Mouse (Mus musculus): ENCODE measurements around the gene Epha3. TPM values are rescaled to one million over a fixed set of nuclear protein-coding genes. Genes with fewer than 3 reads are reported as not detected.

Epha3 gene
- polyA plus RNA-seq, 1 experiment from 2014 or later = 14.0 TPM

GRCm38 (mm10) chr16:63817606-63818005 lies 46.4 kb downstream of the Epha3 start:
- whole genome bisulfite sequencing = 32% methylated on average over 6 of the region's 6 CpGs
- ATAC-seq = peak; percentile 66
- H3K4me2 ChIP-seq (replicated peaks; ENCODE audit: low read depth, low read length) = no peak overlapping the region

GRCm38 (mm10) chr16:63816672-63817071 lies 47.3 kb downstream of the Epha3 start:
- no peak for TF ChIP-seq EP300 (IDR thresholded peaks at IDR 0.05)
- TF ChIP-seq CTCF (IDR thresholded peaks at IDR 0.05) = no peak
- ATAC-seq (no peak), DNase-seq (ENCODE audit: low spot score) (no peak)
- H3K4me2 ChIP-seq (replicated peaks; ENCODE audit: low read depth, low read length) = no peak overlapping the region
- no peaks in the 10 kb centered on the region for H3K4me1 ChIP-seq (ENCODE audit: insufficient read depth, low read depth, low read length)
- no peaks in the 10 kb centered on the region for H3K9me3 ChIP-seq (ENCODE audit: low read length)
- WGBS = 29% methylated on average over 1 of the region's 1 CpGs
- H3K27ac ChIP-seq (ENCODE audit: low read length) = no peak overlapping the region
- no peak overlapping the region for H3K9ac ChIP-seq (replicated peaks; ENCODE audit: low read depth)
- H3K27me3 ChIP-seq (replicated peaks; ENCODE audit: insufficient read depth, low read length) = no peaks in the 10 kb centered on the region
- no peak overlapping the region for H3K4me3 ChIP-seq (ENCODE audit: low read depth, low read length)
- no peaks in the 10 kb centered on the region for H3K36me3 ChIP-seq (ENCODE audit: insufficient read depth, low read length)

More at GRCm38 (mm10) chr16:63817606-63818005, 46.4 kb downstream of the Epha3 start:
- Histone ChIP-seq H3K4me3 (ENCODE audit: low read depth, low read length) (no peak overlapping the region), H3K27ac (ENCODE audit: low read length) (no peak overlapping the region), H3K9ac (replicated peaks; ENCODE audit: low read depth) (no peak overlapping the region), H3K36me3 (ENCODE audit: insufficient read depth, low read length) (no peaks in the 10 kb centered on the region), H3K9me3 (ENCODE audit: low read length) (no peaks in the 10 kb centered on the region), H3K27me3 (replicated peaks; ENCODE audit: insufficient read depth, low read length) (no peaks in the 10 kb centered on the region), H3K4me1 (ENCODE audit: insufficient read depth, low read depth, low read length) (no peaks in the 10 kb centered on the region)
- DNase-seq (ENCODE audit: low spot score) = peak; percentile 68
- TF ChIP-seq EP300 (IDR thresholded peaks at IDR 0.05) (no peak), CTCF (IDR thresholded peaks at IDR 0.05) (no peak)

GRCm38 (mm10) chr16:63809871-63810270 lies 54.1 kb downstream of the Epha3 start:
- no peak overlapping the region for H3K9ac ChIP-seq (replicated peaks; ENCODE audit: low read depth)
- TF ChIP-seq EP300 (IDR thresholded peaks at IDR 0.05) (no peak), CTCF (IDR thresholded peaks at IDR 0.05) (no peak)
- DNase-seq (ENCODE audit: low spot score) = no peak
- no peaks in the 10 kb centered on the region for H3K36me3 ChIP-seq (ENCODE audit: insufficient read depth, low read length)
- WGBS = 50% methylated on average over 5 of the region's 5 CpGs
- H3K4me2 ChIP-seq (replicated peaks; ENCODE audit: low read depth, low read length) = no peak overlapping the region
- H3K27ac ChIP-seq (ENCODE audit: low read length) = no peak overlapping the region
- no peak overlapping the region for H3K4me3 ChIP-seq (ENCODE audit: low read depth, low read length)
- no peaks in the 10 kb centered on the region for H3K4me1 ChIP-seq (ENCODE audit: insufficient read depth, low read depth, low read length)
- ATAC-seq = no peak
- H3K9me3 ChIP-seq (ENCODE audit: low read length) = no peaks in the 10 kb centered on the region
- no peaks in the 10 kb centered on the region for H3K27me3 ChIP-seq (replicated peaks; ENCODE audit: insufficient read depth, low read length)

- Histone ChIP-seq H3K4me1 (ENCODE audit: insufficient read depth, low read depth, low read length) (no peaks in the 10 kb centered on the region), H3K4me3 (ENCODE audit: low read depth, low read length) (no peak overlapping the region), H3K27ac (ENCODE audit: low read length) (no peak overlapping the region), H3K36me3 (ENCODE audit: insufficient read depth, low read length) (no peaks in the 10 kb centered on the region), H3K9me3 (ENCODE audit: low read length) (no peaks in the 10 kb centered on the region), H3K4me2 (replicated peaks; ENCODE audit: low read depth, low read length) (no peak overlapping the region), H3K27me3 (replicated peaks; ENCODE audit: insufficient read depth, low read length) (no peaks in the 10 kb centered on the region), H3K9ac (replicated peaks; ENCODE audit: low read depth) (no peak overlapping the region)
- TF ChIP-seq EP300 (IDR thresholded peaks at IDR 0.05) (no peak), CTCF (IDR thresholded peaks at IDR 0.05) (no peak)
- DNase-seq (ENCODE audit: low spot score) (no peak), ATAC-seq (no peak)
Measured at GRCm38 (mm10) chr16:63808991-63809390, 55.0 kb downstream of the Epha3 start.

GRCm38 (mm10) chr16:63806437-63807129 lies 57.4 kb downstream of the Epha3 start:
- no peak for ATAC-seq
- 81% methylated on average over 5 of the region's 5 CpGs for WGBS
- no peak for DNase-seq (ENCODE audit: low spot score)
- Histone ChIP-seq H3K36me3 (ENCODE audit: insufficient read depth, low read length) (no peaks in the 10 kb centered on the region), H3K9me3 (ENCODE audit: low read length) (no peaks in the 10 kb centered on the region), H3K27ac (ENCODE audit: low read length) (no peak overlapping the region), H3K27me3 (replicated peaks; ENCODE audit: insufficient read depth, low read length) (no peaks in the 10 kb centered on the region), H3K9ac (replicated peaks; ENCODE audit: low read depth) (no peak overlapping the region), H3K4me1 (ENCODE audit: insufficient read depth, low read depth, low read length) (no peaks in the 10 kb centered on the region), H3K4me3 (ENCODE audit: low read depth, low read length) (no peak overlapping the region), H3K4me2 (replicated peaks; ENCODE audit: low read depth, low read length) (no peak overlapping the region)
- TF ChIP-seq CTCF (IDR thresholded peaks at IDR 0.05) (no peak), EP300 (IDR thresholded peaks at IDR 0.05) (no peak)

GRCm38 (mm10) chr16:63806025-63806424 lies 58.0 kb downstream of the Epha3 start:
- ATAC-seq = no peak
- Histone ChIP-seq H3K4me3 (ENCODE audit: low read depth, low read length) (no peak overlapping the region), H3K4me1 (ENCODE audit: insufficient read depth, low read depth, low read length) (no peaks in the 10 kb centered on the region), H3K27ac (ENCODE audit: low read length) (no peak overlapping the region), H3K9me3 (ENCODE audit: low read length) (no peaks in the 10 kb centered on the region), H3K4me2 (replicated peaks; ENCODE audit: low read depth, low read length) (no peak overlapping the region), H3K27me3 (replicated peaks; ENCODE audit: insufficient read depth, low read length) (no peaks in the 10 kb centered on the region), H3K9ac (replicated peaks; ENCODE audit: low read depth) (no peak overlapping the region), H3K36me3 (ENCODE audit: insufficient read depth, low read length) (no peaks in the 10 kb centered on the region)
- 92% methylated on average over 3 of the region's 3 CpGs for WGBS
- DNase-seq (ENCODE audit: low spot score) = no peak
- TF ChIP-seq EP300 (IDR thresholded peaks at IDR 0.05) (no peak), CTCF (IDR thresholded peaks at IDR 0.05) (no peak)
